Mouse (Mus musculus): ENCODE results near the gene Fbxo4. TPM values are rescaled to one million over a fixed set of nuclear protein-coding genes. Genes with fewer than 3 reads are reported as not detected.
A peak's percentile ranks its signal among the peaks of the same experiment; 100 is the strongest.

The Fbxo4 gene
- 0.02 and 0.07 TPM in 2 replicates for polyA plus RNA-seq (2012)

- H3K9me3 ChIP-seq (ENCODE audit: control insufficient read depth, low read length) = no peaks in the 10 kb centered on the region
- TF ChIP-seq TAL1 (IDR thresholded peaks at IDR 0.05; ENCODE audit: low read length) (no peak), GATA1 (IDR thresholded peaks at IDR 0.05; ENCODE audit: low read length) (no peak)
- H3K36me3 ChIP-seq (ENCODE audit: control insufficient read depth) = peaks cover 15% of the 10 kb centered on the region
- H3K27me3 ChIP-seq (ENCODE audit: control insufficient read depth) = no peaks in the 10 kb centered on the region
- peaks cover 13% of the 10 kb centered on the region for H3K4me1 ChIP-seq (ENCODE audit: control insufficient read depth)
- peak within 1 kb of the TSS; percentile 68 for H3K4me3 ChIP-seq (replicated peaks)
Observed at GRCm38 (mm10) chr15:3979061-3979848, at the start of gene Fbxo4. Gene Fbxo4, minus strand, starts transcription at chr15:3979573.

GRCm38 (mm10) chr15:4028960-4029359 lies 49.6 kb upstream of the Fbxo4 start:
- H3K27me3 ChIP-seq (ENCODE audit: control insufficient read depth) = peaks cover 19% of the 10 kb centered on the region
- H3K4me1 ChIP-seq (ENCODE audit: control insufficient read depth) = peaks cover 18% of the 10 kb centered on the region
- H3K4me3 ChIP-seq (replicated peaks) = no peak overlapping the region
- H3K9me3 ChIP-seq (ENCODE audit: control insufficient read depth, low read length) = no peaks in the 10 kb centered on the region
- TF ChIP-seq GATA1 (IDR thresholded peaks at IDR 0.05; ENCODE audit: low read length) = no peak
- no peak for TF ChIP-seq TAL1 (IDR thresholded peaks at IDR 0.05; ENCODE audit: low read length)
- H3K36me3 ChIP-seq (ENCODE audit: control insufficient read depth) = no peaks in the 10 kb centered on the region

GRCm38 (mm10) chr15:4028411-4028700 lies 49.0 kb upstream of the Fbxo4 start:
- H3K4me3 ChIP-seq (replicated peaks) = no peak overlapping the region
- H3K36me3 ChIP-seq (ENCODE audit: control insufficient read depth) = no peaks in the 10 kb centered on the region
- no peaks in the 10 kb centered on the region for H3K9me3 ChIP-seq (ENCODE audit: control insufficient read depth, low read length)
- H3K4me1 ChIP-seq (ENCODE audit: control insufficient read depth) = peaks cover 18% of the 10 kb centered on the region
- TF ChIP-seq GATA1 (IDR thresholded peaks at IDR 0.05; ENCODE audit: low read length) = no peak
- no peak for TF ChIP-seq TAL1 (IDR thresholded peaks at IDR 0.05; ENCODE audit: low read length)
- H3K27me3 ChIP-seq (ENCODE audit: control insufficient read depth) = peaks cover 19% of the 10 kb centered on the region

- Histone ChIP-seq H3K4me1 (ENCODE audit: control insufficient read depth) (peaks cover 18% of the 10 kb centered on the region), H3K36me3 (ENCODE audit: control insufficient read depth) (no peaks in the 10 kb centered on the region), H3K4me3 (replicated peaks) (peak overlapping the region; percentile 69), H3K9me3 (ENCODE audit: control insufficient read depth, low read length) (no peaks in the 10 kb centered on the region), H3K27me3 (ENCODE audit: control insufficient read depth) (peaks cover 19% of the 10 kb centered on the region)
- no peak for TF ChIP-seq GATA1 (IDR thresholded peaks at IDR 0.05; ENCODE audit: low read length)
- TF ChIP-seq TAL1 (IDR thresholded peaks at IDR 0.05; ENCODE audit: low read length) = no peak
Observed at GRCm38 (mm10) chr15:4027671-4028410, 48.5 kb upstream of the Fbxo4 start.

- Histone ChIP-seq H3K36me3 (ENCODE audit: control insufficient read depth) (no peaks in the 10 kb centered on the region), H3K9me3 (ENCODE audit: control insufficient read depth, low read length) (no peaks in the 10 kb centered on the region), H3K27me3 (ENCODE audit: control insufficient read depth) (peaks cover 19% of the 10 kb centered on the region), H3K4me3 (replicated peaks) (peak overlapping the region; percentile 69), H3K4me1 (ENCODE audit: control insufficient read depth) (peaks cover 18% of the 10 kb centered on the region)
- no peak for TF ChIP-seq GATA1 (IDR thresholded peaks at IDR 0.05; ENCODE audit: low read length)
- TF ChIP-seq TAL1 (IDR thresholded peaks at IDR 0.05; ENCODE audit: low read length) = no peak
Observed at GRCm38 (mm10) chr15:4026831-4027584, 47.6 kb upstream of the Fbxo4 start.

DNA sequence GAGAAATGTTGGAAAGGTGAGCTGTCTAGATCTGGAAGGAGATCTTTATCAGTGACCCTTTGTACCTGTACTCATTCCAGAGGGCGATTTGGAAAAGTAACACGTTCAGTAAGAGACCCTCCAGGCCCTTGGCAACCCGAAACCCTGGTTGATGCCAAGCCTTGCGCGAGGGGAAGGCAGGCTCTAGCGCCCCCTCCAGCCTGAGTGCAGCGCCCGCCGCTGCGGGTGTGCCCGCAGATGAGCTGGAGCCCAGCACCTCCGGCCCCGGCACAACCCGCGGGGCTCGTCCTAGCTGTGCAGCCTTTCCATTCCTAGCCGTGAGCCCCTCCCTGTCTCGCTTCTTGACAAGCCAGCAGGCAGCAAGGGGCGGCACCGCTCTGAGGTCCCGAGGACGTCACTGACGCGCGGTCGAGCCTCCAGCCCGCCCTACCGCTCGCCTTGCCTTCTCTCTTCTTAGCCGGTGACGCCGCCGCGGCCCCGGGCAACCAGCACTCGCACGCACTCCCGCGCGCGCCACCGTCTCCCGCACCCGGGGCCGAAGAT lies 46.9 kb upstream of the Fbxo4 start, which contains the start of gene Oxct1:
Gene Oxct1, plus strand, starts transcription at position 153 of the 543 bp plus-strand sequence.
- TF ChIP-seq TAL1 (IDR thresholded peaks at IDR 0.05; ENCODE audit: low read length) (no peak), GATA1 (IDR thresholded peaks at IDR 0.05; ENCODE audit: low read length) (no peak)
- H3K27me3 ChIP-seq (ENCODE audit: control insufficient read depth) = peaks cover 19% of the 10 kb centered on the region

GRCm38 (mm10) chr15:4025508-4025904 lies 46.1 kb upstream of the Fbxo4 start:
- H3K27me3 ChIP-seq (ENCODE audit: control insufficient read depth) = peaks cover 19% of the 10 kb centered on the region
- H3K36me3 ChIP-seq (ENCODE audit: control insufficient read depth) = no peaks in the 10 kb centered on the region
- H3K4me3 ChIP-seq (replicated peaks) = no peak overlapping the region
- no peaks in the 10 kb centered on the region for H3K9me3 ChIP-seq (ENCODE audit: control insufficient read depth, low read length)
- peaks cover 18% of the 10 kb centered on the region for H3K4me1 ChIP-seq (ENCODE audit: control insufficient read depth)
- TF ChIP-seq GATA1 (IDR thresholded peaks at IDR 0.05; ENCODE audit: low read length) (no peak), TAL1 (IDR thresholded peaks at IDR 0.05; ENCODE audit: low read length) (no peak)

More for the DNA sequence above, 46.9 kb upstream of the Fbxo4 start, which contains the start of gene Oxct1:
- Histone ChIP-seq H3K4me3 (replicated peaks) (peak within 1 kb of the TSS; percentile 69), H3K9me3 (ENCODE audit: control insufficient read depth, low read length) (no peaks in the 10 kb centered on the region), H3K4me1 (ENCODE audit: control insufficient read depth) (peaks cover 18% of the 10 kb centered on the region), H3K36me3 (ENCODE audit: control insufficient read depth) (no peaks in the 10 kb centered on the region)

- no peak overlapping the region for H3K4me3 ChIP-seq (replicated peaks)
- no peak for TF ChIP-seq GATA1 (IDR thresholded peaks at IDR 0.05; ENCODE audit: low read length)
- TF ChIP-seq TAL1 (IDR thresholded peaks at IDR 0.05; ENCODE audit: low read length) = no peak
- peaks cover 19% of the 10 kb centered on the region for H3K27me3 ChIP-seq (ENCODE audit: control insufficient read depth)
- H3K9me3 ChIP-seq (ENCODE audit: control insufficient read depth, low read length) = no peaks in the 10 kb centered on the region
- H3K4me1 ChIP-seq (ENCODE audit: control insufficient read depth) = peaks cover 18% of the 10 kb centered on the region
- no peaks in the 10 kb centered on the region for H3K36me3 ChIP-seq (ENCODE audit: control insufficient read depth)
Observed at GRCm38 (mm10) chr15:4024726-4025507, 45.5 kb upstream of the Fbxo4 start.

Data from erythroblast, embryonic 14.5 days (primary cell).